Mouse (Mus musculus) midbrain, embryonic 16.5 days (tissue): ENCODE measurements around the gene Fip1l1. TPM values are rescaled to one million over a fixed set of nuclear protein-coding genes. Genes with fewer than 3 reads are reported as not detected.

Experiments
- ATAC-seq: fragments of 200-750 bp; cut with Nextera tagmentation; 2 replicates; pipeline ENCODE4 v1.8.0; 2017; ENCODE audit warnings: moderate TSS enrichment
- H3K27ac ChIP-seq: fragments of 300-500 bp; sonication (generic); 2 replicates; pipeline ENCODE4 v1.5.1; 2014; ENCODE audit warnings: mild to moderate bottlenecking, low read length, mixed read lengths
- H3K27me3 ChIP-seq: fragments of 300-500 bp; sonication (generic); 2 replicates; pipeline ENCODE4 v1.6.1; 2014; ENCODE audit warnings: low read depth, low read length, mixed read lengths; ENCODE audit not compliant: control insufficient read depth, insufficient read depth
- H3K36me3 ChIP-seq: fragments of 300-500 bp; sonication (generic); 2 replicates; pipeline ENCODE4 v1.6.1; 2014; ENCODE audit warnings: mild to moderate bottlenecking, low read length, moderate library complexity, mixed read lengths; ENCODE audit not compliant: control insufficient read depth, insufficient read depth
- H3K4me1 ChIP-seq: fragments of 300-500 bp; sonication (generic); 2 replicates; pipeline ENCODE4 v1.6.1; 2014; ENCODE audit warnings: mild to moderate bottlenecking, low read length, mixed read lengths; ENCODE audit not compliant: control insufficient read depth, insufficient read depth
- H3K4me2 ChIP-seq: fragments of 300-500 bp; sonication (generic); 2 replicates; pipeline ENCODE4 v1.6.1; 2014; ENCODE audit warnings: mild to moderate bottlenecking, low read length, mixed read lengths
- H3K4me3 ChIP-seq: fragments of 300-500 bp; sonication (generic); 2 replicates; pipeline ENCODE4 v1.5.1; 2014; ENCODE audit warnings: low read depth, mild to moderate bottlenecking, low read length, moderate library complexity, mixed read lengths
- H3K9ac ChIP-seq: fragments of 300-500 bp; sonication (generic); 2 replicates; pipeline ENCODE4 v1.6.1; 2014; ENCODE audit warnings: low read depth, low read length, mixed read lengths
- H3K9me3 ChIP-seq: fragments of 300-500 bp; sonication (generic); replicated peaks from 2 replicates; pipeline ENCODE4 v1.6.1; 2014; ENCODE audit warnings: mild to moderate bottlenecking, low read length, mixed read lengths; ENCODE audit not compliant: control insufficient read depth, poor library complexity, severe bottlenecking
- WGBS: fragments of 180-500 bp; shearing (Covaris S2); extraction: QIAGEN DNeasy Blood & Tissue Kit; methylation state at CpG from one replicate; pipeline ENCODE4 v1.1.7; 2014; 5-methylcytosine and 5-hydroxymethylcytosine counted together
- polyA plus RNA-seq: library from polyadenylated mRNA; unstranded; fragments of >200 nt; fragmentation: Nextera tagmentation; extraction: Ambion mirVana; gene quantifications from 2 replicates; pipeline ENCODE4 v1.2.1, GENCODE M21; 2015

Gene Fip1l1
- polyA plus RNA-seq, 1 experiment from 2014 or later = 69.6 TPM

DNA sequence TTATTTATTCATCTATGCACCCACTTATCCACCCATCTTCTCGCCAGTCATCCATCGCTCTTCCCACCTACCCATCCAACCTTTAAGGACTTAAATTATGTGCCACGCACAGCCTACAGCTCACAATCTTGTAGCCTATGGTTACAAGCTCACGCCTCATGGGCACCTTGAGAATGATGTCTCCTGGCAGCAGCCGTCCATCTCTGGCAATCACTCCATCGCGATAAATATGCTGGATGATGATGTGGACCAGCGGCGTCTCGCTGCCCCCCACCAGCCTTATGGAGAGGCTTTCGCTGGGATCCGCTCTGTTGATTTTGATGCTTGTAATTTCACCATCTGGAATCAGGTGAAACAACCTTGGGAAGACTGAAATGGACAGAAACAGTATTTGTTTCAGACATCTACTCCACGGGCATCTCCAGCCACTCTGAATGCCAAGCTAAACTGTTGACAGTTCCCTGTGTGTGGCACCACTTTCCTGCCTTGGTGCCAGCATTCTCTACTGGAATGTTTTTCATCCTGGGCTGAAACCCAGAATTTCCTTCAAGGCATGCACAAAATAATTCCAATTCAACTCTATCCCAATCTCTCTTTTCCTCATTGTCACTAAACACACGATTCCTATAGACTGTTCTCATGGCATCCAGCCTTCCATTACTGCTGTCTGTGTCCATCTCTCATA lies 88.2 kb downstream of the Fip1l1 start:
- ATAC-seq = no peak
- no peaks in the 10 kb centered on the region; the same call in 1 of the 2 replicates for H3K4me1 ChIP-seq
- H3K4me3 ChIP-seq = no peak overlapping the region
- H3K27me3 ChIP-seq = no peaks in the 10 kb centered on the region
- WGBS = 96% methylated on average over 14 of the region's 14 CpGs
- no peak overlapping the region for H3K4me2 ChIP-seq
- H3K9me3 ChIP-seq = no peaks in the 10 kb centered on the region
- H3K9ac ChIP-seq = no peak overlapping the region
- H3K36me3 ChIP-seq = peaks cover 6% of the 10 kb centered on the region; the same call in 1 of the 2 replicates
- H3K27ac ChIP-seq = no peak overlapping the region

DNA sequence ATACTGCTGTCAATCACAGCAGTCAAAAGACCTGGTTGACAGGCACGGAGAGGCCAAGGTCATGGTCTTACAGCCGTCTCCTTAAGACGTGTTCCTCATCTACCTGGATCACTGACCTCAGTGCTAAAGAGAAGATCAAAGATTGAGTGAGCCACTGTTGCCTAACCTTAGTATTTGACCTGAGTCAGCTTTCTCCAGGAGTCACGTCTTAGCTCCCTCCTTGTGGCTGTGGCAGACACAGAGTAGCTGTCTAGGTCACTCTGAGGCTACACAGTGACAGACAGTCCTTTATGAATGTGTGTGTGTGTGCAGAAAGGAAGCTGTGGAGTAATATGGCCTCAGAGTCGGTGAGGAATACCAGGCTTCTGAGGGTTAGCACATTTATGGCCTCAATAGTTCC lies 89.1 kb downstream of the Fip1l1 start:
- no peaks in the 10 kb centered on the region for H3K9me3 ChIP-seq
- no peaks in the 10 kb centered on the region; the same call in 1 of the 2 replicates for H3K4me1 ChIP-seq
- no peak overlapping the region for H3K4me3 ChIP-seq
- 67% methylated on average over 5 of the region's 5 CpGs for WGBS
- H3K36me3 ChIP-seq = peaks cover 6% of the 10 kb centered on the region; the same call in 1 of the 2 replicates
- no peak for ATAC-seq
- H3K27me3 ChIP-seq = no peaks in the 10 kb centered on the region
- H3K27ac ChIP-seq = no peak overlapping the region
- H3K4me2 ChIP-seq = no peak overlapping the region
- no peak overlapping the region for H3K9ac ChIP-seq

- Histone ChIP-seq H3K27ac (no peak overlapping the region), H3K9me3 (no peaks in the 10 kb centered on the region)
- 95% methylated on average over 12 of the region's 12 CpGs for WGBS
Observed at GRCm38 (mm10) chr5:74628001-74628400, 92.8 kb downstream of the Fip1l1 start.

GRCm38 (mm10) chr5:74632369-74633114 lies 97.3 kb downstream of the Fip1l1 start:
- Histone ChIP-seq H3K9me3 (no peaks in the 10 kb centered on the region), H3K4me3 (no peak overlapping the region), H3K36me3 (no peaks in the 10 kb centered on the region), H3K4me1 (no peaks in the 10 kb centered on the region), H3K27ac (no peak overlapping the region), H3K4me2 (no peak overlapping the region), H3K9ac (no peak overlapping the region), H3K27me3 (no peaks in the 10 kb centered on the region)
- ATAC-seq = no peak
- WGBS = 66% methylated on average over 17 of the region's 17 CpGs

More at GRCm38 (mm10) chr5:74628001-74628400, 92.8 kb downstream of the Fip1l1 start:
- H3K27me3 ChIP-seq = no peaks in the 10 kb centered on the region
- no peak for ATAC-seq
- no peaks in the 10 kb centered on the region for H3K4me1 ChIP-seq
- H3K36me3 ChIP-seq = peaks cover 6% of the 10 kb centered on the region; the same call in 1 of the 2 replicates
- H3K9ac ChIP-seq = no peak overlapping the region
- H3K4me2 ChIP-seq = no peak overlapping the region
- no peak overlapping the region for H3K4me3 ChIP-seq

- H3K9me3 ChIP-seq = no peaks in the 10 kb centered on the region
- H3K36me3 ChIP-seq = no peaks in the 10 kb centered on the region
- ATAC-seq = no peak
- no peaks in the 10 kb centered on the region for H3K27me3 ChIP-seq
- WGBS = 90% methylated on average over 6 of the region's 6 CpGs
- H3K27ac ChIP-seq = no peak overlapping the region
- H3K4me3 ChIP-seq = no peak overlapping the region
- no peak overlapping the region for H3K4me2 ChIP-seq
- no peaks in the 10 kb centered on the region for H3K4me1 ChIP-seq
- H3K9ac ChIP-seq = no peak overlapping the region
Observed at GRCm38 (mm10) chr5:74633453-74633852, 98.2 kb downstream of the Fip1l1 start.

DNA sequence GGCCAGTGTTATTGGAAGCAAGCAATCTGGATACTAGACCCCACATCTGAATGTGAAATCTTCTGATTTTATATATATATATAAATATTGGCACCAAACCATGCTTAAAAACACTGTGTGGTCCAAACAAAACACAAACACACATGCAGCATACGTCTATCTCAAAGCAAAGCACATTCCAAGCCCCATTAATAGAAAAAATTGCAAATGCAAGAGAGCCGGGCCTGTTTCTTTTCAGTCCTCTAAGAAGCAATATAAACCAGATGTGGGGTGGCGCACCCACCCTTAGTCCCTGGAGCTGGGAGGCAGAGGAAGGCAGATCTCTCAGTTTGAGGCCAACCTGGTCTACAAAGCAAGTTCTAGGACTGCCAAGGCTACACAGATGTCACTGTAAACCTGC lies 99.1 kb downstream of the Fip1l1 start:
- H3K4me3 ChIP-seq = no peak overlapping the region
- WGBS = 83% methylated on average over 3 of the region's 3 CpGs
- no peak overlapping the region for H3K4me2 ChIP-seq
- no peak overlapping the region for H3K27ac ChIP-seq
- H3K4me1 ChIP-seq = no peaks in the 10 kb centered on the region
- no peaks in the 10 kb centered on the region for H3K27me3 ChIP-seq
- H3K9me3 ChIP-seq = no peaks in the 10 kb centered on the region
- H3K36me3 ChIP-seq = no peaks in the 10 kb centered on the region
- no peak overlapping the region for H3K9ac ChIP-seq
- ATAC-seq = no peak

DNA sequence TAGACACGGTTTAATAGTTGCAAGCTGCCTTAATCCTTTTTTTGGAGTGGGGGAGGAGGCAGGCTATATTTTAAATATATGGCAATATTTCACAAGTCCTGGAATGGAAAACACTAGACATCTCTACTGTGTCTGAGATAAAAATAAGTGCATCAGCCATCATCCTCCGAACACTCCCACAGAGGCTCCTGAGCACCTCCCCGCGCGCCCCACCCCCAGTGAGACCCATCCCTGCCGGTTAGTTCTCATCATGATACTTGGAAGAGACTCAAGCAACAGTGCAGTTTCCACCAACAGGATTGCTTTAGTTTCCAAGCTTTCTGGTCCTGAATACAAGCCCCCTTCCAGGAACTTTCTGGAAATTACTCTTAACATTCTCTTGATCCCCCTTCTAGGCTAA lies 104.3 kb downstream of the Fip1l1 start:
- H3K9me3 ChIP-seq = no peaks in the 10 kb centered on the region
- H3K4me3 ChIP-seq = no peak overlapping the region
- H3K36me3 ChIP-seq = no peaks in the 10 kb centered on the region
- no peak overlapping the region for H3K9ac ChIP-seq
- no peaks in the 10 kb centered on the region for H3K4me1 ChIP-seq
- no peaks in the 10 kb centered on the region for H3K27me3 ChIP-seq
- 94% methylated on average over 6 of the region's 6 CpGs for WGBS
- no peak overlapping the region for H3K4me2 ChIP-seq
- H3K27ac ChIP-seq = no peak overlapping the region
- ATAC-seq = no peak

GRCm38 (mm10) chr5:74640504-74640903 lies 105.3 kb downstream of the Fip1l1 start:
- H3K9me3 ChIP-seq = no peaks in the 10 kb centered on the region
- H3K27ac ChIP-seq = no peak overlapping the region
- H3K4me1 ChIP-seq = no peaks in the 10 kb centered on the region
- H3K4me3 ChIP-seq = no peak overlapping the region
- 93% methylated on average over 4 of the region's 4 CpGs for WGBS
- ATAC-seq = no peak
- no peak overlapping the region for H3K9ac ChIP-seq
- no peaks in the 10 kb centered on the region for H3K27me3 ChIP-seq
- no peak overlapping the region for H3K4me2 ChIP-seq
- no peaks in the 10 kb centered on the region for H3K36me3 ChIP-seq

DNA sequence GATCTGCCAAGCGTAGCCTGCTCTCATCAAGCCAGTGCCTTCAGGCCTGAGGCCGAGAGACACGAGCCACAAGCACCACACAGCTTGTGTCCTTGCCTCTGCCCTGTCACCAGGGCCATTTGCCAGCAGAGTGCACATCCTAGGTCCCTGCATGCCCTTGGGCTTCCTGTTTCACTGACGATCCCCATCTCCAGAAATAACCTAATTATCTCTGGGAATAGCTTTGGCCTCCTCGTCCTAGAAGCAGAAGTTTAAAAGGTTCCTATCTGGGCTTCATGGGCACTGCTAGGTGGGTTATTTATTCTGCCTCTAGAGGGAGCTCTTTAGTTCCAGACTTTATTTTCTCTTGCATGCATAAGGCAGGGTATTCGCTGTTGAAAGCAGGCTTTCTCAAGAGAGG lies 105.8 kb downstream of the Fip1l1 start:
- H3K27ac ChIP-seq = no peak overlapping the region
- H3K36me3 ChIP-seq = no peaks in the 10 kb centered on the region
- H3K9ac ChIP-seq = no peak overlapping the region
- H3K4me2 ChIP-seq = no peak overlapping the region
- no peaks in the 10 kb centered on the region for H3K9me3 ChIP-seq
- WGBS = 57% methylated on average over 6 of the region's 6 CpGs
- no peaks in the 10 kb centered on the region for H3K4me1 ChIP-seq
- no peak for ATAC-seq
- no peaks in the 10 kb centered on the region for H3K27me3 ChIP-seq
- H3K4me3 ChIP-seq = no peak overlapping the region
